Mouse (Mus musculus): ENCODE data around the gene Abca3.

Abca3 gene

GRCm38 (mm10) chr17:24351760-24352357 is at the start of gene Abca3:
Abca3 (plus strand) TSS chr17:24351950.
- WGBS, result under 1% methylated on average over 54 of the region's 55 CpGs

- WGBS, result 36% methylated on average over 4 of the region's 4 CpGs
Observed at GRCm38 (mm10) chr17:24307500-24307899, 44.2 kb upstream of the Abca3 start.

GRCm38 (mm10) chr17:24320826-24321225 is 30.9 kb upstream of the Abca3 start:
- 57% methylated on average over 3 of the region's 3 CpGs for WGBS

DNA sequence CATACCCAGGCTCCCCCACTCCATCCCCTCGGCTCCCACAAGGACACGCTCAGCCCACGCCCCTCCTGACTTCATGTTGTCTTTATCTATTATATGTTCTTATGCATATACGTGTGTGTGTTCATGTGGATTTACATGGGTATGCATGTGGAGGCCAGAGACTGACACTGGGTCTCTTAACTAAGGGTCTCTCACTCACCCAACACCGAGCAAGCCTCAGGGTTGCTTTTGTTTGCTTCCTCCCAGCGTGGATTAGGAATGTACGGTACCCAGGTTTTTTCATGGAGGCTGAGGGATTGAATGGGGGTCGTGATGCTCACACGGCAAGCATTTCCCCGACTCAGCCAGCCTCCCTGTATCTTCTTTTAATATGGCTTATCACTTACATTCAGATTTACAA is 26.7 kb upstream of the Abca3 start:
- 79% methylated on average over 10 of the region's 10 CpGs for WGBS

- WGBS, result 80% methylated on average over 7 of the region's 7 CpGs
Observed at GRCm38 (mm10) chr17:24327656-24328055, 24.1 kb upstream of the Abca3 start.

DNA sequence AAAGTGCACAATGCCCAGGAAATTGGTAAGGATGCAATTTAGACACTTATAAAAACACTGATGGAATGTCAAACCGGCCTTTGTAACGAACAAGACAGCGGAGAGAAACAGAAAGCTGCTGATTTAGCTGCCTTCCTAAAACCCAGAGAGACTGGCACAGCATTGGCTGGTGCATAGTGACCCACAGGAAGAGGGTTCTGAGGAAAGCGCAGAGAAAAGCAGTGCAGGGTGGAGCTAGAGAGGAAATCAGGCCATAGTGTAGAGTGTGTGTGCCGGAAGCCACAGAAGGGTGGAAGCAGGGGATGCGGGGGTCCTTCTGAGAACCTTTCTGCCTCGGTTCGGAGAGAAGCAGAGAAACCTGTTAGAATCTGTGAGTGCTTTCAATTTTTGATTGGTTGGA is 7.1 kb upstream of the Abca3 start:
- WGBS, result 82% methylated on average over 8 of the region's 8 CpGs

- WGBS, result 56% methylated on average over 7 of the region's 7 CpGs
Observed at GRCm38 (mm10) chr17:24346831-24347230, 4.9 kb upstream of the Abca3 start.

DNA sequence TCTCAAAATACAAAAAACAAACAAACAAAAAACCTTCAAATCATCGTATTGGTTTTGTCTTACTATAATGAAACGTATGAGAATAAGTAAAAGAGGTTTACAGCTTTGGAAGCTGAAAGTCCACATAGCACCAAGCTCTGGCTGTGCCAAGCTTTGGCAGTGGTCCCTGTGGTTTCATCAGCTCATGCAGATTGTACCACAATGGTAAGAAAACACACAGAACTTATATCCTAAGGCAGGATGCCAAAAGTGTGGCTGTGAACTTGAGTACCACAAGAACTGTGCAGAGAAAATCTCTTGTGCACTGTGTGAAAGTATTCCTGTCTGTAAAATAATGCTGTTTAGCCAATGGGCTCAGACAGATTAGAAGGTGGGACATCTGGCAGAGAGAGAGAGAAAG is 2.6 kb upstream of the Abca3 start:
- 62% methylated on average over 2 of the region's 2 CpGs for WGBS

- 4% methylated on average over 42 of the region's 42 CpGs for WGBS
Observed at GRCm38 (mm10) chr17:24350926-24351759, 607 bp upstream of the Abca3 start, which contains the start of gene Abca17. Abca17 (minus strand) TSS chr17:24351068.

DNA sequence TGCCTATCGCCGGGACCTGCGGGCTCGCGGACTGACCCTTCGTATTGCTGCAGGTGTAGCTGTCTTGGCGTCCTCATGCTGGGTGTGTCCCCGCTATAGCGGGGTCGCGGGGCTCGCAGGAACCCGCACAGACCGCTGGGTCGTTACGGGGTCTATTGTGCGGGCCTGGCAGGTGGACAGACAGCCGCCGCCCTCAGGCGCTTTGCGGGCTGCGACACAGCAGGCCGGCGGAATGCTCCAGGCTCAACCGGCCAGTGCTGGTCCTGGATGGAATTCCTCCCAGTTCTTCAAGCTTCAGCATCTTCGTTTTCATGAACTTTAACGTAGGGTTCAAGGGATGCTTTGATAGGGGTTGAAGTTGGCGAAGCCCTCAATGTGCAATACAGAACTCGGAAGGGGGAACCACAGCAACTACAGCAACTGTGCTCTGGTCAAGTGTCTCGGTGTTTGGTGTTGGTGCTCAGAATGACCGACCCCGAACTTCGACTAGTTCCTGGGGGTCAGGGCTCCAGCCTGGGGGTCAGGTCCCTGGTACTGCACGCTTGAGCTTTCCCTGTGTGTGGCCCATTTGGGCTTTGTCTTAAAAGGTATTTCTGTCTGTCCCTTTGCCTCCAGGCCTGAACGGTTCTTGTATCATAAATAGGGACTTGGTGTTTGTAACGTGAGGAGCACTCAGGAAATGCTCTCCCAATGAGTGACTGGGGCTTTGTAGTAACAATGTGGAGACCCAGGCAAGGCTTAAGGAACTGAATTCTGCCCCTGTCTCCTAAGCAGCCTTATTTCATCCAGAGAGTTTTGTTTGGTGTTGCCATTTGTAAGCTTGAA is 832 bp downstream of the Abca3 start:
- 2% methylated on average over 36 of the region's 36 CpGs for WGBS

GRCm38 (mm10) chr17:24353960-24354359 is 2.2 kb downstream of the Abca3 start:
- WGBS, result 80% methylated on average over 3 of the region's 3 CpGs

GRCm38 (mm10) chr17:24355284-24355683 is 3.5 kb downstream of the Abca3 start:
- 67% methylated on average over 8 of the region's 8 CpGs for WGBS

- 68% methylated on average over 8 of the region's 8 CpGs for WGBS
Observed at GRCm38 (mm10) chr17:24359006-24359405, 7.3 kb downstream of the Abca3 start.

DNA sequence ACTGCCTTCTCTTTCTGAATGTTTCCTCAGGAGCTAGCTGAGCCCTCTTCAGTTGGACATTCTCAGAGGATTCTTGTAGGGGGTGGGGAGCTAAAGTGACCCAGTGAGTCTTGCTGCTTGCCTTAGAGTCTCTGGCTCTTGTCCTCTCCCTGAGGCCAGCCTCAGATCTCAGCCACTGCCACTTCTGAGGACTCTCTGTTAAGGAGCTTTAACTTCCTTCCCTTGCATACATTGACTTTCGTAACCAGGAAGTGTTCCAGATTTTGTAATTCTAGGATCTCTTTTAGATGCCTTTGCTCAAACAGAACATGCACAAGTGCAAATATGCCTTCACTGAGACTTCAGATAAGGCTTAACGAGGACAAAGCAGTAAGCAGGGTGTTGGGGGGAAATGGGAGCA is 8.2 kb downstream of the Abca3 start:
- 44% methylated on average over 2 of the region's 2 CpGs for WGBS

DNA sequence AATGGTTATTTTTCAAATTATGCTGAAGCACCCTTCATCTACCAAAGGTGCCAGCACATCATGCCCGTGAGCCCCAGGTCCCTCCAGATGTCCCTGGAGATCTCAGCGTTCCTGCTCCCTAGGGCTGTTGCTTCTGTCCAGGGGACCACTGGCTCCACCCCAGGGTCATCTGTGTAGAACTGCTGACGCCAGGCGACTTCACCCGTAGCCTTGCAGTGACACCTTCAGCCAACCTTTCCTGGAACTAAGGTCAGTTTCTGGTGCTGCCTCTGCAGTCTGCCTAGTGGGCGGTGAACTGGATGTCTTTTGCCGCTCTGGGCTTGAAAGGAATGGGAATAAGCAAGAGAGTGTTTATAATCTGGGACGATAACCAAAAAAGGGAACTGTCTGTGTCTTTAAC is 9.1 kb downstream of the Abca3 start:
- whole genome bisulfite sequencing, result 76% methylated on average over 8 of the region's 8 CpGs

- WGBS, result 90% methylated on average over 5 of the region's 5 CpGs
Observed at GRCm38 (mm10) chr17:24361291-24361690, 9.5 kb downstream of the Abca3 start.

GRCm38 (mm10) chr17:24362527-24362926 is 10.8 kb downstream of the Abca3 start:
- 82% methylated on average over 9 of the region's 9 CpGs for WGBS

DNA sequence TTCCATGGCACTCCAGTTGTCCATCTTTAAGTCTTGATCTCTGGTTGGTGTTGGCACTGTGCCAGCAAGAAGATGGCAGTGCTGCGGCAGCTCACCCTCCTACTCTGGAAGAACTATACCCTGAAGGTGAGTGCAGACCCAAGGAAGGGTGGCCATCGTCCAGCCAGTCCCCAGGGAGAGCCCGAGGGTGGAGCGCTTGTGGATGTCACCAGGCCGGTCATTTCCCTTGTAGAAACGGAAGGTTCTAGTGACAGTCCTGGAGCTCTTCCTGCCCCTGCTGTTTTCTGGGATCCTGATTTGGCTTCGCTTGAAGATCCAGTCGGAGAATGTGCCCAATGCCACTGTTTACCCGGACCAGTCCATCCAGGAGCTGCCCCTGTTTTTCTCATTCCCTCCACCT is 12.7 kb downstream of the Abca3 start:
- 81% methylated on average over 9 of the region's 9 CpGs for WGBS

DNA sequence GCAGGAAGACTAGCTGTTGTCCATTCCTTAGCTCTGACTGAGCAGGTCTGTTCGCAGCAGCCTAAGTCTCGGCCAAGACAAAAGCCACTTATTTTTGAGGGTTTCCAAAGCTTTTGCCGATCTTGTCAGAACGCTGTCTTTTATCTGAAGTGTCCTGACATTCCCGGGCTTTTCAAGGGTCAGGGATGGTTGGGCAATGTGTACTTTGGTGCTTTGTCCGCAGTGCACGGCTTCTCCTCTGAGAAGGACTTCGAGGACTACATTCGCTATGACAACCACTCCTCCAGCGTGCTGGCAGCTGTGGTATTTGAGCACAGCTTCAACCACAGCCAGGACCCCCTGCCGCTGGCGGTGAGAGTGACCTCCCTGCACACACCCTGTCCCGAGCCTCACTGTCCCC is 14.1 kb downstream of the Abca3 start:
- WGBS, result 63% methylated on average over 13 of the region's 13 CpGs

DNA sequence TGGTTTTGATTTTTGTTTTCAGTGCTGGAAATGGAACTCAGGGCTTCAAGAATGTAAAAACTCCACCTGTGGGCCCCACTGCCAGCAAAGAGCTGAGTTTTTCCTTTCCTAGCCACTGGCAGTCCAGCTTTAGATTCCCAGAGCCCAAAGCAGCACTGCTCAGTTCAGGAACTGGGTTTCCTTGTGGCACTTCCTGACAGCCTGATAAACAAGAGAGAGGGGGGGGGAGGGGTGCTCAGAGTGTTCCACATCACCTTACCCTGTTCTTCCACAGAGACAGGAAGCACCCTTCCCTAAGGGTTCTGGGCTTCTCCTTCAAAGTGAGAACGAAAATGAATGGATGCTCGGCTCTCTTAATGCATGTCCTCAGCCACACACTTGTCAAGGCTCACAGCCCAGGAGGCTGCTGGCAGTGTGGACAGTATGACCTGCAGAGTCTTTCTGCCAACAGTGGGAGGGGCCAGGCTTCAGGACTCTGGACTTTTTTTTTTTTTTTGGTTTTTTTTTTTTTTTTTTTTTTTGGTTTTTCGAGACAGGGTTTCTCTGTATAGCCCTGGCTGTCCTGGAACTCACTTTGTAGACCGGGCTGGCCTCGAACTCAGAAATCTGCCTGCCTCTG is 23.5 kb downstream of the Abca3 start:
- 85% methylated on average over 4 of the region's 5 CpGs for WGBS

DNA sequence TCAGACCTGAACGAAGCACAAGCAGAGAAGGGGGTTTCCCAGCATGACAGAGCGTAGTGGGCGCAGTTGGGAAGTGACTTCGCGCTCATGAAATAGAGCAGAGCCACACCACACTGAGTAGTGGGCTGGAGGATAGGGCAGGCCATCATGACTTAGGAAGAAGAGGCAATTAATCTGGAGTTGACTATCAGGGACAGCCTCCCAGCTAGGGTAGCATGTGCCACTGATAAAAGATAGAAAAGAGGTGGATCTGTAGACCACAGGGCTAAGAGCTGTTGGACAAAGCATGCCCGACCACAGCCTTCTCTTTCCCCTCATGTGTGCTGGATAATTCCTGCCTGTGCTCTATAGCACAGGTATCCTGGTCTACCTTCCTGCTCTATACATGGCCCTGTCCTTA is 24.1 kb downstream of the Abca3 start:
- WGBS, result 95% methylated on average over 6 of the region's 6 CpGs

DNA sequence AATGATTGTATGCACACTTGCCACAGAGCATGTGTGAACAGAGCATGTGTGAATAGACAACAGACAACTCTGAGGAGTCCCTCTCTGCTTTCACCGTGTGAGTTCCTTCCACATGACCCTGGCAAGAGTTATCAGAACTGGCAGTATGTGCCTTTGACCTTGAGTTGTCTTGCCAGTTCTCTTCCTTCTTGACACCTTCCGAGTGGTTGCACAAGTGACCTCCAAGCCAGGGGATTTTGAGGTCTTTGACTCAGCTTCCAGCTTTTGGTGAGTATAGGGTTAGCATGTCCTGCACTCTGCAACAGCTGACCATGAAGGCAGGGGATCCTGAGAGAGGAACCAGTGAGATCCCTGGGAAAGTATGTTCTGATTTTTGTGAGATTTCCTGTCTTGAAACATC is 26.7 kb downstream of the Abca3 start:
- 80% methylated on average over 2 of the region's 2 CpGs for WGBS
